Mouse (Mus musculus) G1E (cell line): Measurements from ENCODE around the gene Tas1r1.

Source experiments
- CTCF ChIP-seq: IDR thresholded peaks from 2 replicates; pipeline ENCODE4 v1.5.1; 2012; ENCODE audit warnings: low read depth, low read length, inconsistent platforms, mixed read lengths
- GATA1 ChIP-seq: IDR thresholded peaks from 2 replicates; pipeline ENCODE4 v1.6.1; 2012; ENCODE audit warnings: borderline replicate concordance, low read length, inconsistent platforms, mixed read lengths
- TAL1 ChIP-seq: conservative IDR thresholded peaks from 2 replicates; pipeline ENCODE4 v1.6.1; 2012; ENCODE audit warnings: low read depth, low read length, inconsistent platforms, mixed read lengths

GRCm38 (mm10) chr4:151983560-151983959, 54.8 kb downstream of the Tas1r1 start:
- no peak for TF ChIP-seq CTCF
- no peak for TF ChIP-seq GATA1
- TF ChIP-seq TAL1, result no peak
